Mouse (Mus musculus): ENCODE data around the gene Vwa7.

The Vwa7 gene

GRCm38 (mm10) chr17:35047688-35048087, 31.3 kb downstream of the Vwa7 start:
- DNase-seq, result peak; percentile 27

GRCm38 (mm10) chr17:35048149-35048931, 32.0 kb downstream of the Vwa7 start:
- DNase-seq, result peak; percentile 54

- DNase-seq, result peak; percentile 36
These were observed 32.6 kb downstream of the Vwa7 start for GRCm38 (mm10) chr17:35048932-35049440.

GRCm38 (mm10) chr17:35049561-35050016, 33.2 kb downstream of the Vwa7 start, which contains the start of gene Clic1:
TSS of gene Clic1 (plus strand) at chr17:35049966.
- DNase-seq, result peak; percentile 76

GRCm38 (mm10) chr17:35050126-35050750, 33.9 kb downstream of the Vwa7 start:
- peak; percentile 86 for DNase-seq

- peak; percentile 77 for DNase-seq
These were observed 35.0 kb downstream of the Vwa7 start for GRCm38 (mm10) chr17:35051156-35052086.

- no peak for DNase-seq
These were observed 36.0 kb downstream of the Vwa7 start for GRCm38 (mm10) chr17:35052271-35052798.

GRCm38 (mm10) chr17:35055691-35056495, 39.5 kb downstream of the Vwa7 start:
- DNase-seq, result no peak

- DNase-seq, result no peak
These were observed 40.7 kb downstream of the Vwa7 start for GRCm38 (mm10) chr17:35057090-35057489.

GRCm38 (mm10) chr17:35058316-35058715, 41.9 kb downstream of the Vwa7 start:
- DNase-seq, result no peak

- DNase-seq, result peak; percentile 93
These were observed 42.8 kb downstream of the Vwa7 start, which contains the start of gene Ddah2 for GRCm38 (mm10) chr17:35058911-35059892. TSS of gene Ddah2 (plus strand) at chr17:35059035.

GRCm38 (mm10) chr17:35060071-35060470, 43.7 kb downstream of the Vwa7 start:
- DNase-seq, result no peak

GRCm38 (mm10) chr17:35060737-35061297, 44.4 kb downstream of the Vwa7 start:
- DNase-seq, result no peak

GRCm38 (mm10) chr17:35061299-35061698, 44.9 kb downstream of the Vwa7 start:
- no peak for DNase-seq

GRCm38 (mm10) chr17:35063466-35063865, 47.1 kb downstream of the Vwa7 start:
- no peak for DNase-seq

GRCm38 (mm10) chr17:35064378-35064877, 48.0 kb downstream of the Vwa7 start:
- no peak for DNase-seq

- no peak for DNase-seq
These were observed 48.9 kb downstream of the Vwa7 start, which contains the start of gene Ly6g6c for GRCm38 (mm10) chr17:35064951-35065947. TSS of gene Ly6g6c (plus strand) at chr17:35065388.

- no peak for DNase-seq
These were observed 49.7 kb downstream of the Vwa7 start, which contains the start of gene Mpig6b for GRCm38 (mm10) chr17:35066084-35066483. TSS of gene Mpig6b (minus strand) at chr17:35066184.

Measured in thymus, postnatal 25 days (tissue).